Mouse (Mus musculus) MEL (cell line): ENCODE results near the gene Hs1bp3.

ENCODE experiments used
- CHD2 ChIP-seq: IDR thresholded peaks from 2 replicates; pipeline ENCODE4 v1.6.1; 2011; ENCODE audit warnings: low read length, improper control_type of control experiment
- CTCF ChIP-seq, 3 experiments: IDR thresholded peaks in 2 of 3; conservative IDR thresholded peaks in 1 of 3; 2 replicates each; pipeline ENCODE4 v1.5.1; 2011 to 2012; ENCODE audit warnings: low read length in 3 of 3, low read depth in 2 of 3, mild to moderate bottlenecking in 2 of 3, improper control_type of control experiment in 1 of 3, inconsistent platforms in 1 of 3, mixed read lengths in 1 of 3, moderate library complexity in 1 of 3; ENCODE audit not compliant: control insufficient read depth in 1 of 3, insufficient read depth in 1 of 3, poor library complexity in 1 of 3, severe bottlenecking in 1 of 3
- E2F4 ChIP-seq: IDR thresholded peaks from 2 replicates; pipeline ENCODE4 v1.6.1; 2011; ENCODE audit warnings: low read depth, low read length, improper control_type of control experiment, borderline replicate concordance
- EP300 ChIP-seq, 2 experiments: IDR thresholded peaks; 2 replicates each; pipeline ENCODE4 v1.6.1; 2011; ENCODE audit warnings: improper control_type of control experiment in 2 of 2, low read length in 2 of 2, low read depth in 1 of 2, mild to moderate bottlenecking in 1 of 2
- ETS1 ChIP-seq: IDR thresholded peaks from 2 replicates; pipeline ENCODE4 v1.6.1; 2012; ENCODE audit warnings: low read depth, mild to moderate bottlenecking, inconsistent platforms, low read length, improper control_type of control experiment, moderate library complexity
- GABPA ChIP-seq: IDR thresholded peaks from 2 replicates; pipeline ENCODE4 v1.6.1; 2012; ENCODE audit warnings: low read depth, mild to moderate bottlenecking, inconsistent platforms, low read length, improper control_type of control experiment, moderate library complexity
- GATA1 ChIP-seq: IDR thresholded peaks from 2 replicates; pipeline ENCODE4 v1.6.1; 2011; ENCODE audit warnings: low read depth, low read length, improper control_type of control experiment
- MEF2A ChIP-seq: IDR thresholded peaks from 2 replicates; pipeline ENCODE4 v1.6.1; 2014; ENCODE audit warnings: low read depth, mild to moderate bottlenecking, inconsistent platforms, low read length, improper control_type of control experiment; ENCODE audit not compliant: poor library complexity, insufficient replicate concordance, severe bottlenecking; ENCODE audit errors: extremely low read depth
- NRF1 ChIP-seq: IDR thresholded peaks from 2 replicates; pipeline ENCODE4 v1.6.1; 2014; ENCODE audit warnings: low read depth, mild to moderate bottlenecking, inconsistent platforms, low read length, improper control_type of control experiment, moderate library complexity; ENCODE audit not compliant: poor library complexity, insufficient read depth, severe bottlenecking
- POLR2A ChIP-seq, 2 experiments: IDR thresholded peaks; 2 replicates each; pipeline ENCODE4 v1.6.1; 2011 to 2012; ENCODE audit warnings: low read length in 2 of 2, mild to moderate bottlenecking in 2 of 2, control low read depth in 1 of 2, improper control_type of control experiment in 1 of 2, low read depth in 1 of 2, moderate library complexity in 1 of 2; ENCODE audit not compliant: control insufficient read depth in 1 of 2, insufficient read depth in 1 of 2, poor library complexity in 1 of 2
- POLR2AphosphoS5 ChIP-seq: IDR thresholded peaks from 2 replicates; pipeline ENCODE4 v1.6.1; 2012; ENCODE audit warnings: low read depth, borderline replicate concordance, mild to moderate bottlenecking, inconsistent platforms, low read length, moderate library complexity, mixed read lengths
- RAD21 ChIP-seq: IDR thresholded peaks from 2 replicates; pipeline ENCODE4 v1.6.1; 2011; ENCODE audit warnings: mild to moderate bottlenecking, low read depth, low read length, improper control_type of control experiment
- RCOR1 ChIP-seq: IDR thresholded peaks from 2 replicates; pipeline ENCODE4 v1.6.1; 2012; ENCODE audit warnings: low read depth, mild to moderate bottlenecking, inconsistent platforms, low read length, improper control_type of control experiment
- ZNF384 ChIP-seq: IDR thresholded peaks from 2 replicates; pipeline ENCODE4 v1.6.1; 2012; ENCODE audit warnings: low read depth, mild to moderate bottlenecking, inconsistent platforms, low read length, improper control_type of control experiment

DNA sequence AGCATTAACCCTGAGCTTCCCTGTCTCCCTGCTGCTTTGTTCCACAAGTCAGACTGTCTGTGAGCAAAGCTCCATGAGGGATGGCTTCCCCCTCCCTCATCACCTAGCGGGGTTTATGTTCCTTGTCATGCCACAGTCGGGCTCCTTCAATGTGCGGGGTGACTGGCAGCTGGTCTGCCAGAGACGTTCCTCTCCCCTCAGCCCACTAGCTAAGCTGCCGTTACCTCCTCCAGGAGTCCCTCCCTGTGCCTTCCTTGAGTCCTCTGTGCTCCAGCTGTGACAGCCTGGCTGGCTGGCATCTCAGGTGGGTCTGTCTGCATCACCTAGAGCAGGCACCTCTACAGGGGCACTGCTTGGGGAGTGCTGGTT lies 18.9 kb downstream of the Hs1bp3 start:
- TF ChIP-seq CTCF (IDR thresholded peaks at IDR 0.05 in 2 of 3, conservative IDR thresholded peaks at IDR 0.05 in 1 of 3; ENCODE audit: control insufficient read depth in 1 of 3, insufficient read depth in 1 of 3, low read depth in 2 of 3, low read length in 3 of 3, poor library complexity in 1 of 3, severe bottlenecking in 1 of 3), result no peak
- no peak for TF ChIP-seq CHD2
- no peak for TF ChIP-seq POLR2A (IDR thresholded peaks at IDR 0.05; ENCODE audit: control insufficient read depth in 1 of 2, insufficient read depth in 1 of 2, low read depth in 1 of 2, low read length in 2 of 2, poor library complexity in 1 of 2)
- no peak for TF ChIP-seq ZNF384
- TF ChIP-seq POLR2AphosphoS5, result no peak
- no peak for TF ChIP-seq ETS1
- no peak for TF ChIP-seq E2F4
- no peak for TF ChIP-seq NRF1
- no peak for TF ChIP-seq MEF2A
- no peak for TF ChIP-seq RAD21
- no peak for TF ChIP-seq GABPA
- no peak for TF ChIP-seq GATA1
- TF ChIP-seq EP300 (IDR thresholded peaks at IDR 0.05; ENCODE audit: low read depth in 1 of 2, low read length in 2 of 2), result no peak
- no peak for TF ChIP-seq RCOR1
